Mouse (Mus musculus): Measurements from ENCODE around the gene Slco2b1. TPM values are rescaled to one million over a fixed set of nuclear protein-coding genes. Genes with fewer than 3 reads are reported as not detected.

Gene Slco2b1
- polyA plus RNA-seq, 1 experiment from 2014 or later: 7.7 TPM

Other genes starting within 250 kb of the Slco2b1 start
- 4.1 and 4.7 TPM in 2 replicates for gene Klhl35, start 245.3 kb downstream of the Slco2b1 start, polyA plus RNA-seq (2014; fragmentation: Nextera tagmentation; extraction: Ambion mirVana)
- 445 and 515 TPM in 2 replicates for gene Rps3, start 227.6 kb downstream of the Slco2b1 start, polyA plus RNA-seq (2014; fragmentation: Nextera tagmentation; extraction: Ambion mirVana)
- 9.8 and 10.1 TPM in 2 replicates for gene Arrb1, start 175.9 kb downstream of the Slco2b1 start, polyA plus RNA-seq (2014; fragmentation: Nextera tagmentation; extraction: Ambion mirVana)
- gene Tpbgl, start 84.2 kb downstream of the Slco2b1 start, polyA plus RNA-seq (2014; fragmentation: Nextera tagmentation; extraction: Ambion mirVana): 1.7 and 2.5 TPM in 2 replicates
- gene Olfr520, start 18.9 kb upstream of the Slco2b1 start, polyA plus RNA-seq (2014; fragmentation: Nextera tagmentation; extraction: Ambion mirVana): not detected in 2 replicates
- not detected in 2 replicates for gene Olfr521, start 52.2 kb upstream of the Slco2b1 start, polyA plus RNA-seq (2014; fragmentation: Nextera tagmentation; extraction: Ambion mirVana)
- 1.3 and 2.2 TPM in 2 replicates for gene Neu3, start 117.1 kb upstream of the Slco2b1 start, polyA plus RNA-seq (2014; fragmentation: Nextera tagmentation; extraction: Ambion mirVana)
- 1.1 and 1.3 TPM in 2 replicates for gene Xrra1, start 147.8 kb upstream of the Slco2b1 start, polyA plus RNA-seq (2014; fragmentation: Nextera tagmentation; extraction: Ambion mirVana)
- gene Spcs2, start 152.1 kb upstream of the Slco2b1 start, polyA plus RNA-seq (2014; fragmentation: Nextera tagmentation; extraction: Ambion mirVana): 268 and 276 TPM in 2 replicates